Mouse (Mus musculus) cortical plate, adult 2 months (tissue): ENCODE data around the gene Senp8. TPM values are rescaled to one million over a fixed set of nuclear protein-coding genes. Genes with fewer than 3 reads are reported as not detected.
A peak's percentile ranks its signal among the peaks of the same experiment; 100 is the strongest.

Experiments used
- H3K27ac ChIP-seq: fragments of 200-500 bp; 2 replicates; pipeline ENCODE4 v1.5.1; 2012; ENCODE audit warnings: low read length, control low read depth, inconsistent platforms; ENCODE audit not compliant: insufficient read depth
- H3K4me1 ChIP-seq: fragments of 200-500 bp; 2 replicates; pipeline ENCODE4 v1.6.1; 2011; ENCODE audit warnings: low read length; ENCODE audit not compliant: control insufficient read depth, insufficient read depth
- H3K4me3 ChIP-seq: fragments of 200-500 bp; 2 replicates; pipeline ENCODE4 v1.5.1; 2011; ENCODE audit warnings: mild to moderate bottlenecking, low read length, control low read depth; ENCODE audit not compliant: insufficient read depth
- CTCF ChIP-seq: fragments of 200-500 bp; IDR thresholded peaks from 2 replicates; pipeline ENCODE4 v1.5.1; 2011; ENCODE audit warnings: mild to moderate bottlenecking, control low read depth, low read length; ENCODE audit not compliant: insufficient read depth; ENCODE audit errors: extremely low read depth
- POLR2A ChIP-seq: fragments of 200-500 bp; IDR thresholded peaks from 2 replicates; pipeline ENCODE4 v1.6.1; 2011; ENCODE audit warnings: mild to moderate bottlenecking, low read length, control low read depth; ENCODE audit not compliant: insufficient read depth; ENCODE audit errors: extremely low read depth
- polyA plus RNA-seq: library from polyadenylated mRNA; depleted of rRNA; stranded (reverse); fragments of >200 nt; gene quantifications from 2 replicates; pipeline ENCODE4 v1.2.3, GENCODE M21; 2012; rRNA removed

The Senp8 gene
- polyA plus RNA-seq, 1 experiment: 6.3 TPM

- TF ChIP-seq CTCF: no peak
- TF ChIP-seq POLR2A: no peak
- Histone ChIP-seq H3K27ac (peak overlapping the region; percentile 53; the same call in 1 of the 2 replicates), H3K4me3 (peak overlapping the region; percentile 47), H3K4me1 (no peaks in the 10 kb centered on the region; the same call in 1 of the 2 replicates)
Measured at GRCm38 (mm10) chr9:59692145-59692544, 58.4 kb downstream of the Senp8 start.

- Histone ChIP-seq H3K4me1 (peaks cover 2% of the 10 kb centered on the region; the same call in 1 of the 2 replicates), H3K4me3 (peak overlapping the region; percentile 47), H3K27ac (peak overlapping the region; percentile 53; the same call in 1 of the 2 replicates)
- peak; percentile 59; the same call in 1 of the 2 replicates for TF ChIP-seq POLR2A
- TF ChIP-seq CTCF: no peak
Measured at GRCm38 (mm10) chr9:59691635-59692094, 58.8 kb downstream of the Senp8 start.

GRCm38 (mm10) chr9:59687416-59688046 lies 63.0 kb downstream of the Senp8 start:
- Histone ChIP-seq H3K4me1 (peaks cover 4% of the 10 kb centered on the region; the same call in 1 of the 2 replicates), H3K27ac (peak overlapping the region; percentile 79), H3K4me3 (no peak overlapping the region)
- TF ChIP-seq CTCF: no peak
- TF ChIP-seq POLR2A: peak; percentile 44; the same call in 1 of the 2 replicates

Other genes with a start within 250 kb of the Senp8 start
- gene Hexa, start 211.2 kb downstream of the Senp8 start, polyA plus RNA-seq: 56.1 and 59.4 TPM in 2 replicates
- gene Tmem202, start 210.9 kb downstream of the Senp8 start, polyA plus RNA-seq: 2.8 TPM in 2 replicates
- 11.7 and 14.3 TPM in 2 replicates for gene Celf6, start 172.8 kb downstream of the Senp8 start, polyA plus RNA-seq
- gene Parp6, start 133.4 kb downstream of the Senp8 start, polyA plus RNA-seq: 199 and 202 TPM in 2 replicates
- gene Pkm, start 94.3 kb downstream of the Senp8 start, polyA plus RNA-seq: 1,537 and 1,545 TPM in 2 replicates
- 18.7 and 18.9 TPM in 2 replicates for gene Gramd2, start 70.6 kb downstream of the Senp8 start, polyA plus RNA-seq
- 23.8 and 24.2 TPM in 2 replicates for gene Myo9a, start 186 bp upstream of the Senp8 start, polyA plus RNA-seq
- not detected in 2 replicates for gene Nr2e3, start 209.9 kb upstream of the Senp8 start, polyA plus RNA-seq